Mouse (Mus musculus) testis, adult 2 months (tissue): Measurements from ENCODE around the gene Mllt11. TPM values are rescaled to one million over a fixed set of nuclear protein-coding genes. Genes with fewer than 3 reads are reported as not detected.

ENCODE experiments used
- H3K27ac ChIP-seq: fragments of 200-500 bp; 2 replicates; pipeline ENCODE4 v1.5.1; 2012; ENCODE audit warnings: low read depth, low read length; ENCODE audit not compliant: control insufficient read depth, insufficient read depth
- H3K27me3 ChIP-seq: fragments of 200-500 bp; 2 replicates; pipeline ENCODE4 v1.6.1; 2012; ENCODE audit warnings: mild to moderate bottlenecking, low read length, moderate library complexity; ENCODE audit not compliant: control insufficient read depth, insufficient read depth
- H3K36me3 ChIP-seq: fragments of 200-500 bp; 2 replicates; pipeline ENCODE4 v1.6.1; 2012; ENCODE audit warnings: mild to moderate bottlenecking, low read length; ENCODE audit not compliant: control insufficient read depth, insufficient read depth
- H3K4me1 ChIP-seq: fragments of 200-500 bp; 2 replicates; pipeline ENCODE4 v1.6.1; 2012; ENCODE audit warnings: low read length; ENCODE audit not compliant: control insufficient read depth, insufficient read depth
- H3K4me3 ChIP-seq: fragments of 200-500 bp; 2 replicates; pipeline ENCODE4 v1.5.1; 2012; ENCODE audit warnings: low read depth, mild to moderate bottlenecking, low read length, moderate library complexity, mixed read lengths; ENCODE audit not compliant: control insufficient read depth
- CTCF ChIP-seq: fragments of 200-500 bp; IDR thresholded peaks from 2 replicates; pipeline ENCODE4 v1.5.1; 2012; ENCODE audit warnings: low read depth, mild to moderate bottlenecking, inconsistent platforms, low read length, moderate library complexity; ENCODE audit not compliant: control insufficient read depth, insufficient read depth, insufficient replicate concordance
- POLR2A ChIP-seq: fragments of 200-500 bp; IDR thresholded peaks from 2 replicates; pipeline ENCODE4 v1.6.1; 2012; ENCODE audit warnings: low read depth, mild to moderate bottlenecking, inconsistent platforms, low read length, moderate library complexity; ENCODE audit not compliant: control insufficient read depth
- polyA plus RNA-seq: library from polyadenylated mRNA; depleted of rRNA; stranded (reverse); fragments of >200 nt; gene quantifications from 2 replicates; pipeline ENCODE4 v1.2.3, GENCODE M21; 2012

Mllt11 gene
- polyA plus RNA-seq, 1 experiment: 839 TPM

- Histone ChIP-seq H3K4me3 (no peak overlapping the region), H3K27me3 (no peaks in the 10 kb centered on the region), H3K36me3 (no peaks in the 10 kb centered on the region), H3K4me1 (no peaks in the 10 kb centered on the region), H3K27ac (no peak overlapping the region)
- TF ChIP-seq POLR2A (no peak), CTCF (no peak)
Observed at GRCm38 (mm10) chr3:95210585-95210984, 21.4 kb downstream of the Mllt11 start.

DNA sequence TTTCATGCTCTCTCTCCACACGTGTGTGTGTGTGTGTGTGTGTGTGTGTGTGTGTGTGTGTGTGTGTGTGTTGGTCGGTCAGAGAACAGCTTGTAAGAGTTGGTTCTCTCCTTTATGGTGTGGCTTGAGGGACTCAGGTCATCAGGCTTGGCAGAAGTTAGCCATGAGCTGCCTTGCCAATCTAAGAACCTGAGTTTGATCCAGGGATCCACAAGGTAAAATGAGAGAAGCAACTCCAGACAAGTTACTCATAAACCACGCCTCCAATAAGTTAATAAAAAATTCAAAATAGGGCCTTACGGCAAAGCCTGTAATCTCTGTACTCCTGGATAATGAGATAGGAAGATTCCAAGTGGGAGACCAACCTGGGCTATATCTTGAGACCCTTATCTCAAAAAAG, 23.7 kb downstream of the Mllt11 start:
- Histone ChIP-seq H3K36me3 (no peaks in the 10 kb centered on the region; the same call in 1 of the 2 replicates), H3K27me3 (no peaks in the 10 kb centered on the region), H3K4me3 (no peak overlapping the region), H3K27ac (no peak overlapping the region), H3K4me1 (no peaks in the 10 kb centered on the region)
- no peak for TF ChIP-seq CTCF
- no peak for TF ChIP-seq POLR2A

- Histone ChIP-seq H3K27ac (no peak overlapping the region), H3K4me3 (no peak overlapping the region), H3K4me1 (no peaks in the 10 kb centered on the region), H3K36me3 (peaks cover 4% of the 10 kb centered on the region), H3K27me3 (no peaks in the 10 kb centered on the region)
- TF ChIP-seq POLR2A (no peak), CTCF (no peak)
Observed at GRCm38 (mm10) chr3:95203880-95204279, 28.1 kb downstream of the Mllt11 start.

DNA sequence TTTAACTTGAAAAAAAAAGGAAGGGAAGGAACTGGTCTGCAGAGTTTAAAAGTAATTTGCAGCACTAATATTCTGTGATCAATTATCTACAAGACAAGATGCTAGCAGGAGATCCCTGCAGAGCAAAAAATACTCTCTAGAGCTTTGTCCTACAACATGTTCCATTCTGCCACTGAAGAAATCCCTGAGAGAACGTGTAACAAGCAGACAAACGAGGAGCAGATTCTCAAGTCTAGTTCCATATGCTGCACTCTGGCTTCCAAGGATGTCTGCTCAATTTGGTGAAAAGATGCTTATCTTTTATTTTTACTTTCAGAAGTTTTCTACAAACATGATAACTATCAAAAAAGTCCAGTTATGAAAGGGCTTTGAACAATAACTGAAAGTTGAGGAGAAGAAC, 31.4 kb downstream of the Mllt11 start:
- TF ChIP-seq POLR2A (no peak), CTCF (no peak)
- Histone ChIP-seq H3K36me3 (peaks cover 4% of the 10 kb centered on the region), H3K27ac (no peak overlapping the region), H3K27me3 (no peaks in the 10 kb centered on the region), H3K4me3 (no peak overlapping the region), H3K4me1 (no peaks in the 10 kb centered on the region)

DNA sequence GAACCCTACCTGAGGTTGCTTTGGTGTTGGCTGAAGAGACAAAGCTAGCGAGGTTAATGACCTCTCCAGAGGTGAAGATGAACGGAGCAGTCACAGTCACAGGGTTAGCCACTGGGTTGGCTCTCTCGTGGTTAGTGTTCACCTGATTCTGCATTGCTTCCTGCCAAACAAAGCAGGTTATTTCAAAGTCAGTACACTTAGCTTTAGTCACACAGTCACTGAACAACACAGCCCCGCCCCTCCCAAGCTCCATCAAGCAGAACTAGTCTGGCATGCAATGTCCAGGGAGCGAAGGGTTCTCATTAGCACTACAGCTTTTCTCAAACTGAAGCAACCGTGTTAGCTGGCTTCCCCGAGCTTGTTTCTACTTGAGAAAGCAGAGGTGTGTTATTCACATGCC, 31.8 kb downstream of the Mllt11 start:
- no peak for TF ChIP-seq POLR2A
- TF ChIP-seq CTCF: no peak
- H3K27me3 ChIP-seq: no peaks in the 10 kb centered on the region
- H3K4me3 ChIP-seq: no peak overlapping the region
- peaks cover 4% of the 10 kb centered on the region for H3K36me3 ChIP-seq
- H3K4me1 ChIP-seq: no peaks in the 10 kb centered on the region
- H3K27ac ChIP-seq: 0 out of 2 replicates have a peak overlapping the region, but pooled peaks have one; percentile 34

GRCm38 (mm10) chr3:95199101-95199500, 32.9 kb downstream of the Mllt11 start:
- Histone ChIP-seq H3K4me1 (no peaks in the 10 kb centered on the region), H3K27ac (no peak overlapping the region), H3K27me3 (no peaks in the 10 kb centered on the region), H3K36me3 (peaks cover 4% of the 10 kb centered on the region), H3K4me3 (no peak overlapping the region)
- TF ChIP-seq CTCF: no peak
- no peak for TF ChIP-seq POLR2A

DNA sequence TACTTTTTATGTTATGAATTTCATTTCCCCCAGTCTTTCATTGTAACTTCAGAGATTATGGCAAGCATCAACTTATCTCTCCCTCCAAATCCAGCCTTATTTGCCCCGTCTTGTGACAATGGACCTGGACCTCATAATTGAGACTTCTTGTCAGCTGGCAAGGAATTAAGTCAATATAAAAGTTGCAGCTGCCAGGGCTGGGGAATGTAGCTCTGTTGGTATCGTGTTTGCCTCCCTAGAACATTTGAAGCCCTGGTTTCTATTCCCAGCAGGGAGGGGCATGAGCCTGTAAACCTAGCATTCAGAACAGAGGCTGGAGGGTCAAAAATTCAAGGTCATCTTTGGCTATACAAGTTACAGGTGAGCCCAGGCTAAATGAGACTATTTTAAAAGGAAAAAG, 36.2 kb downstream of the Mllt11 start:
- H3K4me1 ChIP-seq: no peaks in the 10 kb centered on the region; the same call in 1 of the 2 replicates
- no peak overlapping the region for H3K4me3 ChIP-seq
- peaks cover 5% of the 10 kb centered on the region for H3K36me3 ChIP-seq
- H3K27me3 ChIP-seq: no peaks in the 10 kb centered on the region
- TF ChIP-seq CTCF: no peak
- TF ChIP-seq POLR2A: no peak
- H3K27ac ChIP-seq: no peak overlapping the region

DNA sequence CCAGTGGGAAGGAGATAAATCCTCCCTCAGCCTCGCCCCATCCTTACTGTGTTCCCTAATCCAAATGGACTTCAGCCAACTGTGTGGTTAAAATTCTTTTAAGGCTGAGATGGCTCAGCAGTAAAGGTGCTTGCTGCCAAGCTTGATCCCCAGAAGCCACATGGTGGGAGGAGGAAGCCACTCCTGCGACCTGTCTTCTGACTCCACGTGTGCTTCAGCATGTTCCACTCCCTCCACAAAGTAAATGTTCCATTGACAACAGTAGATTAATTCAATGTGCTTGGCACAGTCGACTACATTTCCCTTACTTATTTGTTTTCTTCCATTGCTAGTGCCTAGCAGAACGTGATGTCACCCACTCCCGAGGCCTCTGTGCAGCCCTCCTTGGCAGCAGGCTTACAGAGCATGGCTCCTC, 37.2 kb downstream of the Mllt11 start:
- H3K27ac ChIP-seq: 0 out of 2 replicates have a peak overlapping the region, but pooled peaks have one; percentile 11
- H3K27me3 ChIP-seq: no peaks in the 10 kb centered on the region
- H3K4me3 ChIP-seq: no peak overlapping the region
- TF ChIP-seq CTCF (no peak), POLR2A (no peak)
- no peaks in the 10 kb centered on the region; the same call in 1 of the 2 replicates for H3K4me1 ChIP-seq
- peaks cover 7% of the 10 kb centered on the region for H3K36me3 ChIP-seq
